Mouse (Mus musculus): ENCODE results near the gene Zfp408. TPM values are rescaled to one million over a fixed set of nuclear protein-coding genes. Genes with fewer than 3 reads are reported as not detected.

Gene Zfp408
- polyA plus RNA-seq, 2 experiments, result 1.2 to 5.1 TPM

GRCm38 (mm10) chr2:91634841-91635240 lies 14.8 kb downstream of the Zfp408 start:
- no peak overlapping the region; the same call in 1 of the 2 replicates for H3K27ac ChIP-seq

GRCm38 (mm10) chr2:91633334-91633977 lies 16.1 kb downstream of the Zfp408 start:
- H3K36me3 ChIP-seq (replicated peaks; ENCODE audit: control insufficient read depth, insufficient read depth, low read depth), result no peaks in the 10 kb centered on the region; the same call in 1 of the 2 replicates
- no peak overlapping the region; the same call in 1 of the 2 replicates for H3K9ac ChIP-seq (replicated peaks)
- no peak overlapping the region for H3K27ac ChIP-seq
- no peak for TF ChIP-seq CTCF (IDR thresholded peaks at IDR 0.05; ENCODE audit: low read depth)
- TF ChIP-seq EP300 (IDR thresholded peaks at IDR 0.05; ENCODE audit: low read depth), result no peak
- no peak overlapping the region; a peak in 1 of 4 replicates for H3K4me3 ChIP-seq (ENCODE audit: insufficient read depth in 1 of 2, low read depth in 2 of 2, low read length in 2 of 2)
- no peaks in the 10 kb centered on the region for H3K27me3 ChIP-seq (ENCODE audit: control insufficient read depth, insufficient read depth, low read length)
- H3K4me2 ChIP-seq (ENCODE audit: low read depth), result peak overlapping the region; percentile 43
- 65% methylated on average over 12 of the region's 12 CpGs for WGBS (ENCODE audit: insufficient replicate concordance)
- ATAC-seq (ENCODE audit: insufficient read depth) (no peak), DNase-seq (ENCODE audit: low read depth in 3 of 3, low spot score in 3 of 3) (no peak)
- H3K9me3 ChIP-seq (ENCODE audit: control insufficient read depth, low read length), result no peaks in the 10 kb centered on the region
- H3K4me1 ChIP-seq (replicated peaks; ENCODE audit: control insufficient read depth in 2 of 2, insufficient read depth in 2 of 2, low read length in 1 of 2), result peaks cover 3 to 21% of the 10 kb centered on the region in 2 experiments

More at GRCm38 (mm10) chr2:91634841-91635240, 14.8 kb downstream of the Zfp408 start:
- no peak for TF ChIP-seq CTCF (IDR thresholded peaks at IDR 0.05; ENCODE audit: low read depth)
- TF ChIP-seq EP300 (IDR thresholded peaks at IDR 0.05; ENCODE audit: low read depth), result peak; percentile 84
- no peaks in the 10 kb centered on the region for H3K27me3 ChIP-seq (ENCODE audit: control insufficient read depth, insufficient read depth, low read length)
- H3K4me3 ChIP-seq (ENCODE audit: insufficient read depth in 1 of 2, low read depth in 2 of 2, low read length in 2 of 2), result peak overlapping the region; percentile 43 to 45
- ATAC-seq (ENCODE audit: insufficient read depth), result peak; percentile 71
- H3K4me1 ChIP-seq (replicated peaks; ENCODE audit: control insufficient read depth in 2 of 2, insufficient read depth in 2 of 2, low read length in 1 of 2), result peaks cover 3 to 23% of the 10 kb centered on the region in 2 experiments
- H3K36me3 ChIP-seq (replicated peaks; ENCODE audit: control insufficient read depth, insufficient read depth, low read depth), result no peaks in the 10 kb centered on the region
- no peaks in the 10 kb centered on the region for H3K9me3 ChIP-seq (ENCODE audit: control insufficient read depth, low read length)
- H3K4me2 ChIP-seq (ENCODE audit: low read depth), result peak overlapping the region; percentile 43
- H3K9ac ChIP-seq (replicated peaks), result peak overlapping the region; percentile 12
- WGBS (ENCODE audit: insufficient replicate concordance), result 23% methylated on average over 9 of the region's 9 CpGs
- DNase-seq (ENCODE audit: low read depth in 3 of 3, low spot score in 3 of 3), result peak; percentile 46 to 50 (median 49)

- Histone ChIP-seq H3K9me3 (ENCODE audit: control insufficient read depth, low read length) (no peaks in the 10 kb centered on the region), H3K4me3 (ENCODE audit: insufficient read depth in 1 of 2, low read depth in 2 of 2, low read length in 2 of 2) (no peak overlapping the region), H3K36me3 (replicated peaks; ENCODE audit: control insufficient read depth, insufficient read depth, low read depth) (no peaks in the 10 kb centered on the region; the same call in 1 of the 2 replicates), H3K9ac (replicated peaks) (no peak overlapping the region), H3K4me2 (ENCODE audit: low read depth) (no peak overlapping the region; the same call in 1 of the 2 replicates), H3K4me1 (replicated peaks; ENCODE audit: control insufficient read depth in 2 of 2, insufficient read depth in 2 of 2, low read length in 1 of 2) (peaks cover 3 to 21% of the 10 kb centered on the region in 2 experiments), H3K27me3 (ENCODE audit: control insufficient read depth, insufficient read depth, low read length) (no peaks in the 10 kb centered on the region), H3K27ac (no peak overlapping the region)
- TF ChIP-seq EP300 (IDR thresholded peaks at IDR 0.05; ENCODE audit: low read depth) (no peak), CTCF (IDR thresholded peaks at IDR 0.05; ENCODE audit: low read depth) (no peak)
- DNase-seq (ENCODE audit: low read depth in 3 of 3, low spot score in 3 of 3) (no peak), ATAC-seq (ENCODE audit: insufficient read depth) (no peak)
- WGBS (ENCODE audit: insufficient replicate concordance), result 75% methylated on average over 5 of the region's 5 CpGs
Observed at GRCm38 (mm10) chr2:91632316-91632715, 17.3 kb downstream of the Zfp408 start.

- H3K9me3 ChIP-seq (ENCODE audit: control insufficient read depth, low read length), result no peaks in the 10 kb centered on the region
- ATAC-seq (ENCODE audit: insufficient read depth) (no peak), DNase-seq (ENCODE audit: low read depth in 3 of 3, low spot score in 3 of 3) (no peak)
- TF ChIP-seq CTCF (IDR thresholded peaks at IDR 0.05; ENCODE audit: low read depth) (no peak), EP300 (IDR thresholded peaks at IDR 0.05; ENCODE audit: low read depth) (no peak)
- H3K4me3 ChIP-seq (ENCODE audit: insufficient read depth in 1 of 2, low read depth in 2 of 2, low read length in 2 of 2), result no peak overlapping the region
- H3K4me1 ChIP-seq (replicated peaks; ENCODE audit: control insufficient read depth in 2 of 2, insufficient read depth in 2 of 2, low read length in 1 of 2), result peaks cover 3 to 18% of the 10 kb centered on the region in 2 experiments
- H3K36me3 ChIP-seq (replicated peaks; ENCODE audit: control insufficient read depth, insufficient read depth, low read depth), result no peaks in the 10 kb centered on the region; the same call in 1 of the 2 replicates
- no peak overlapping the region for H3K9ac ChIP-seq (replicated peaks)
- no peaks in the 10 kb centered on the region for H3K27me3 ChIP-seq (ENCODE audit: control insufficient read depth, insufficient read depth, low read length)
- 59% methylated on average over 5 of the region's 5 CpGs for WGBS (ENCODE audit: insufficient replicate concordance)
- no peak overlapping the region for H3K27ac ChIP-seq
- H3K4me2 ChIP-seq (ENCODE audit: low read depth), result no peak overlapping the region
Observed at GRCm38 (mm10) chr2:91631826-91632225, 17.8 kb downstream of the Zfp408 start.

- TF ChIP-seq EP300 (IDR thresholded peaks at IDR 0.05; ENCODE audit: low read depth) (no peak), CTCF (IDR thresholded peaks at IDR 0.05; ENCODE audit: low read depth) (no peak)
- ATAC-seq (ENCODE audit: insufficient read depth) (no peak), DNase-seq (ENCODE audit: low read depth in 3 of 3, low spot score in 3 of 3) (no peak)
- H3K4me2 ChIP-seq (ENCODE audit: low read depth), result no peak overlapping the region
- no peaks in the 10 kb centered on the region for H3K9me3 ChIP-seq (ENCODE audit: control insufficient read depth, low read length)
- no peak overlapping the region for H3K9ac ChIP-seq (replicated peaks)
- no peaks in the 10 kb centered on the region for H3K27me3 ChIP-seq (ENCODE audit: control insufficient read depth, insufficient read depth, low read length)
- no peak overlapping the region for H3K27ac ChIP-seq
- no peaks in the 10 kb centered on the region; the same call in 1 of the 2 replicates for H3K36me3 ChIP-seq (replicated peaks; ENCODE audit: control insufficient read depth, insufficient read depth, low read depth)
- 79% methylated on average over 12 of the region's 12 CpGs for WGBS (ENCODE audit: insufficient replicate concordance)
- peaks cover 3 to 10% of the 10 kb centered on the region in 2 experiments for H3K4me1 ChIP-seq (replicated peaks; ENCODE audit: control insufficient read depth in 2 of 2, insufficient read depth in 2 of 2, low read length in 1 of 2)
- H3K4me3 ChIP-seq (ENCODE audit: insufficient read depth in 1 of 2, low read depth in 2 of 2, low read length in 2 of 2), result no peak overlapping the region
Observed at GRCm38 (mm10) chr2:91630384-91630783, 19.2 kb downstream of the Zfp408 start.
